Mouse (Mus musculus) limb, embryonic 11.5 days (tissue): ENCODE measurements around the gene Zc3h12a. TPM values are rescaled to one million over a fixed set of nuclear protein-coding genes. Genes with fewer than 3 reads are reported as not detected.

Experiments used
- ATAC-seq: fragments of 200-750 bp; cut with Nextera tagmentation; 2 replicates; pipeline ENCODE4 v1.8.0; 2017; ENCODE audit warnings: low read depth; ENCODE audit not compliant: insufficient number of reproducible peaks, low FRiP score, low TSS enrichment
- DNase-seq: peaks from one replicate; pipeline ENCODE4 v3.0.0-alpha.2; 2015; ENCODE audit warnings: low spot score
- H3K27ac ChIP-seq: fragments of 300-500 bp; sonication (generic); replicated peaks from 2 replicates; pipeline ENCODE4 v1.5.1; 2014; ENCODE audit warnings: low read depth, mild to moderate bottlenecking, low read length
- H3K27me3 ChIP-seq: fragments of 300-500 bp; sonication (generic); 2 replicates; pipeline ENCODE4 v1.6.1; 2014; ENCODE audit warnings: mild to moderate bottlenecking, low read length, mixed read lengths; ENCODE audit not compliant: control insufficient read depth, insufficient read depth
- H3K36me3 ChIP-seq: fragments of 300-500 bp; sonication (generic); 2 replicates; pipeline ENCODE4 v1.6.1; 2014; ENCODE audit warnings: mild to moderate bottlenecking, low read length, moderate library complexity, mixed read lengths; ENCODE audit not compliant: control insufficient read depth, insufficient read depth
- H3K4me1 ChIP-seq: fragments of 300-500 bp; sonication (generic); 2 replicates; pipeline ENCODE4 v1.6.1; 2014; ENCODE audit warnings: low read length, mixed read lengths; ENCODE audit not compliant: control insufficient read depth, insufficient read depth
- H3K4me2 ChIP-seq: fragments of 300-500 bp; sonication (generic); 2 replicates; pipeline ENCODE4 v1.6.1; 2014; ENCODE audit warnings: low read depth, mild to moderate bottlenecking, moderate library complexity; ENCODE audit not compliant: severe bottlenecking
- H3K4me3 ChIP-seq: fragments of 300-500 bp; sonication (generic); 2 replicates; pipeline ENCODE4 v1.5.1; 2014; ENCODE audit warnings: low read depth, low read length
- H3K9ac ChIP-seq: fragments of 300-500 bp; sonication (generic); 2 replicates; pipeline ENCODE4 v1.6.1; 2014; ENCODE audit warnings: mild to moderate bottlenecking, low read length
- H3K9me3 ChIP-seq: fragments of 300-500 bp; sonication (generic); 2 replicates; pipeline ENCODE4 v1.6.1; 2016; ENCODE audit warnings: low read length; ENCODE audit not compliant: control insufficient read depth
- WGBS: fragments of 180-500 bp; shearing (Covaris S2); extraction: QIAGEN DNeasy Blood & Tissue Kit; methylation state at CpG from one replicate; pipeline ENCODE4 v1.1.7; 2014; 5-methylcytosine and 5-hydroxymethylcytosine counted together
- polyA plus RNA-seq: library from polyadenylated mRNA; unstranded; fragments of >200 nt; fragmentation: Nextera tagmentation; extraction: Ambion mirVana; gene quantifications from 2 replicates; pipeline ENCODE4 v1.2.1, GENCODE M21; 2014

Zc3h12a gene
- polyA plus RNA-seq, 1 experiment from 2014 or later: 0.63 TPM

DNA sequence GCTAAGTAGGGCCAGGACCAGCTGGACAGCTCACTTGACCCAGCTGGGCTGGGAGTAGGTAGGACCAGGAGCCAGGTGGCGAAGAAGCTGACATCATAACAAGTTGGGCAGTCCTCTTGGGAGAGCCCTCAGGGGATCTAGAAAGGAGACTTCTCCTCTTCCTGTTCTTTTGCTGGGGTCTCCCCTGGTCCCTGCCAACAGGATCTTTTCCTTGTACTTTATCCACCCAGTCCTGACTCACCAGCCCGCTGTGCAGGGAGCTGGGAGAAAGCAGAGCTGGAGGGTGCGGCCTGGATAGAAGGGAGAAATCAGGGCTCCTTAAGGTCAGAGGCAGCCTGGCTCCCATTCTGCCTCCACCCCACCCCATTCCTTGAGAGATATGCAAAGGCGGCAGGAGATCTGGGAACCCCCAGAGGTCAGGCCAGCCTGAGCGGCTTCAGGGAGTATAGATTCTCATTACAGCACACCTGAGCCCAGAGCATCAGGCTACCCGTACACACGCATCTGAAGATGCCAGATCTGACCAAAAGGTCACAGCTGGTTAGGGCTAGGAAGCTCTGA lies 2.2 kb downstream of the Zc3h12a start:
- Histone ChIP-seq H3K4me2 (no peak overlapping the region), H3K4me3 (no peak overlapping the region), H3K27me3 (peaks cover 12% of the 10 kb centered on the region), H3K9ac (no peak overlapping the region), H3K27ac (no peak overlapping the region), H3K4me1 (peaks cover 12% of the 10 kb centered on the region), H3K36me3 (no peaks in the 10 kb centered on the region), H3K9me3 (no peaks in the 10 kb centered on the region)
- WGBS: 70% methylated on average over 7 of the region's 7 CpGs
- DNase-seq (no peak), ATAC-seq (no peak)

DNA sequence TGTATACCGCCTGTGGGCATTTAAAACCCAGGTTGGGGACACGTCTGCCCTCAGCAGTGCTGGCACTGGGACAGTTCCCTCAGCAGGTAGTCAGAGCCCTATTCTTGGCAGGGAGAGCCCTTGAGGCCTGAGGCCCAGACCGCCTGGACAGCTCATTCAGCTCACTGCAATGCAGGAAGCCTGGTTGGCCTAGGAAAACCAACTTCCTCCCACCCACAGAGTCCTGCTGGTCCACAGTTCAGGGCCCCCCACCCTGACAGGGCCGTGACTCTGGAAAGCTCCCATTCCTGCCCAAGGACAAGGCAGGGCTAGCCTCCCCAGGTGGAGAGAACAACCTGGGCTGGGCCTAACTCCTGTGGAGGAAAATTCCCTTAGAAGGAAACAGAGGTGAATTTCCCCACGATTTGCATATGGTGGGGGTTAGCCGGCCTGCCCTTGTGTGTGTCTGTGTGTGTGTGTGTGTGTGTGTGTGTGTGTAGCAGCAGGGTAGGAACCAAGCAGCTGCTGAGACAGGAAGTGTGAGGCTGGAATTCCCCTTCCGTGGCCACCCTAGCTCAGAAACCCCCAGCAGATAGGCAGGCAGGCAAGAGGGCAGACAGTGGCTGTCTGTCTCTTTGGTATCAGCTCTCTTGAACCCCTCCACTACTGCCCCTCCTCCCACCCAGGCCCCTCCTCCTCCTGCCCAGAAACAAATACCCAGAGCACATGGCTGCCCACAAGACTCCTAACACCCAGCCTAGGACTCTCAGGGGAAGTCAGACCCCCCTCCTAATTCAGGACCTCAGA lies 3.0 kb downstream of the Zc3h12a start:
- Histone ChIP-seq H3K9me3 (no peaks in the 10 kb centered on the region), H3K27ac (no peak overlapping the region), H3K4me3 (no peak overlapping the region), H3K4me1 (peaks cover 12% of the 10 kb centered on the region), H3K27me3 (peaks cover 12% of the 10 kb centered on the region), H3K36me3 (no peaks in the 10 kb centered on the region), H3K4me2 (no peak overlapping the region), H3K9ac (no peak overlapping the region)
- WGBS: 46% methylated on average over 7 of the region's 7 CpGs
- DNase-seq (no peak), ATAC-seq (no peak)

DNA sequence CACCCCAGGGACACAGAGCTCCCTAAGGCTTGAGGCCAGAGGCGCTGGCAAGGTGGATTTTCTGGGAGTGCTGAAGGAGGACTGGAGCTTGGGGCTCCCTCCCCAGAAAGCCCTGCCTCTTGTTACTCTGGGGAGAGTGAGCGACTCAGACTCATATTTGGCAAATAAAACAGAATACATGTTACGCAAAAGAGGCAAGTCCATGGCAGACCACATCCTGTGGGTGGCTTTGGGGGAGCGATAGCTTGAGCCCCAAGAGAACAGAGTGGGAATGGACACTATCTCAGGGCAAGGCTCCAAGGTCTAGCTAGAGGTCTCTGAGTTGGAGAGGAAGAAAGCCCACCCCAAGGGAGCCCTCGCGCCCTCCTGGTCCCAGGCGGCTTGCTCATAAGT lies 4.4 kb downstream of the Zc3h12a start:
- Histone ChIP-seq H3K4me3 (no peak overlapping the region), H3K36me3 (no peaks in the 10 kb centered on the region), H3K27ac (no peak overlapping the region), H3K9ac (no peak overlapping the region), H3K4me1 (peaks cover 12% of the 10 kb centered on the region), H3K9me3 (no peaks in the 10 kb centered on the region), H3K4me2 (no peak overlapping the region), H3K27me3 (peaks cover 12% of the 10 kb centered on the region)
- DNase-seq (no peak), ATAC-seq (no peak)
- 74% methylated on average over 7 of the region's 7 CpGs for WGBS

DNA sequence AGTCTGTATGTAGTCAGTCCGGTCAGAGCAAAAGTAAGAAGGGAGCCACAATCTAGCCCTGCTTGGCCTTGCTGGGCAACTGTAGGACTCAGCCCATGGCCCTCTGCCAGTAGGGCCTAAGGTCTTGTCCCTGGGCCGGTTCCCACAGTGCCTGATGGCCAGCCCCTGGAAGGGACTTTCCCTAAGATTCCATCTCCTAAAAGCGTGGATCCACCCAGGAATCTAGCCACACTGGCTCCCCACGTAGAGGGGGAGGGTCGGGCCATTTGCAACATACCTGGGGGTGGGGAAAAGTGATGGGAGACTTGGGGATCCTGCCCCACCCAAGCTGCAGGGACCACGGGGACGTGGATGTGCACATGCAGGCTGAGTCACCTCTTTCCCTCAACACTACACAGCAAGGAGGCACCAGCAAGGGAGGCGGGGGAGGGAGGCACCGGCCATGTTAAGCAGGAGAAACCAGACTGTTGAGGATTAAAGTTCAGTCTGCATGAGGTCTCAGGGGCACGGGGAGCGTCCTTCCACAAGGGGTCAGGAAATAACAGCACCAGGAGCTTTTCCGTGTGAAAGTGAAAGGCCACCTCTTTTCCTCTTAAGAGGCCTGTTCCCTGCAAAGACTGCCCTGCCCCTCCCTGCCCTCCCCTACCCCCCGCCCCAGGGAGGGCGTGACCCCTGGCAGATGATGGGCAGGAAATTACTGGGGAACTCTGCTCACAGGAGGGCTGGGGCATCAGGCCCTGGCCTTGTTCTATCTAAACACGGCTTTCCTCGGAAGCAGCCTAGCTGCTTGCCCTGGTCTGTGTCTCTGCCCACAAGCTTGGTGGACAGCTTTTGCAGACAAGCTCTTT lies 5.0 kb downstream of the Zc3h12a start:
- Histone ChIP-seq H3K4me3 (no peak overlapping the region), H3K27ac (no peak overlapping the region), H3K4me2 (no peak overlapping the region), H3K4me1 (peaks cover 12% of the 10 kb centered on the region), H3K9ac (no peak overlapping the region), H3K27me3 (peaks cover 10% of the 10 kb centered on the region), H3K36me3 (no peaks in the 10 kb centered on the region), H3K9me3 (no peaks in the 10 kb centered on the region)
- DNase-seq: no peak
- WGBS: 19% methylated on average over 16 of the region's 16 CpGs
- ATAC-seq: no peak

DNA sequence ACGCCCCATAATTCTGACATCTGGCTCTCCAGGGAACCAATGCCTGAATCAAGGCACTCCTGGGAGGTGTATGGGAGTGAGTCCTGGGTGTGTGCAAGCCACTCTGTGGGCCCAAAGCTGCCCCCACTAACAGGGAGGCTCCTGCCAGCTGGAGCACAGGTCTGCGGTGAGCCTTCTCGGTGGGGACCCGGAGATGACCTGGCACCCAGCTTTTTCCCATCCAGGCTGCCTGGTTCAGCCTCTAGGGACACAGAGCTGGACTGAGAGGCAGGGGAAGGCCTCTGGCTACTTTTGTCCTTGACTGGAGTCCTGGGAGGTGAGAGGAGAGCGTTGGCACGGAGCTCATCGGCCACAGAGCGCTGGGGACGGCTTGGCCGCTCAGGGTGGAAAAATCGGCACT lies 7.9 kb downstream of the Zc3h12a start:
- DNase-seq: no peak
- no peak for ATAC-seq
- no peaks in the 10 kb centered on the region for H3K36me3 ChIP-seq
- H3K27me3 ChIP-seq: no peaks in the 10 kb centered on the region
- WGBS: 93% methylated on average over 11 of the region's 11 CpGs
- H3K4me1 ChIP-seq: peaks cover 25% of the 10 kb centered on the region
- no peaks in the 10 kb centered on the region for H3K9me3 ChIP-seq
- H3K27ac ChIP-seq: no peak overlapping the region
- H3K4me3 ChIP-seq: no peak overlapping the region
- H3K9ac ChIP-seq: no peak overlapping the region
- no peak overlapping the region for H3K4me2 ChIP-seq

DNA sequence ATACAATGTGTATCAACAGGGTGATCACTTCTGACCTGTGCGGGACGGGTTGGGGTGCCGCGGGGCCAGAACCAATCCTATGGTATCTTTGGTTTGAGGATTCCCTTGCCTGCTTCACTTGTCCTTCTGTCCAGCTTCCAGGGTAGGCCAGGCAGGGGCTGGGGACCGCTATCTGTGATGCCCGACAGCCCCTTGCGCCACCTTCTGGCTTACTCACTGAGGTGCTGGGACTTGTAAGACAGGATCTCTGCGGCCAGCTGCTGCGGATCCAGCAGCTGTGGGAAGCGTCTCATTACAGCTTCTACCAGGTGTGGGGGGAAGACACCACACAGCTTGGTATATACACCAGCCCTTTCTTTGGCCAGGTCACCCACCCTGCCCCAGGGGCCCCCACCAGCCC lies 8.6 kb downstream of the Zc3h12a start:
- Histone ChIP-seq H3K27me3 (no peaks in the 10 kb centered on the region), H3K4me1 (peaks cover 26% of the 10 kb centered on the region), H3K9me3 (no peaks in the 10 kb centered on the region), H3K36me3 (no peaks in the 10 kb centered on the region), H3K27ac (no peak overlapping the region), H3K4me3 (no peak overlapping the region), H3K9ac (no peak overlapping the region), H3K4me2 (no peak overlapping the region)
- ATAC-seq: no peak
- peak; percentile 62 for DNase-seq
- WGBS: 25% methylated on average over 10 of the region's 10 CpGs

DNA sequence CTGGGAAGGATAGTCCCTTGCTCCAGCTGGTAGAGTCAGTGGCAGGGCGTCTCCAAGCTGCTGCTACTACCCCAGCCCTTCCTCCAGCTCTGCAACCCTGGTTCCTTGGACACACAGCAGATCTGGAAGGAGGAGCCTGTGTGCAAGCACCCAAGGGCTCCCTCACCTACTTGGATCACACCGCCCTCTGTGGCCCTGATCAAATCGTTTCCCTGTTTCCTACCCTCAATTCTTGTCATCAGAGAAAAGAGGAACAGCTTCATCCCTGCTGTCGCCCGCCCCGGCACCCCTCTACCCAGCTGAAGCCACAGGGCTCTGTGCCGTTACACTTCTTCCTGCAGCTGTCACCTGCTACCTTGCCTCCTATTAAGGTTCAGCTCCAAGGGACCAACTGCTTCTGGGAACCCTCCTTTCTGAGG lies 9.7 kb downstream of the Zc3h12a start:
- H3K9ac ChIP-seq: no peak overlapping the region
- no peak overlapping the region for H3K27ac ChIP-seq
- H3K4me2 ChIP-seq: no peak overlapping the region
- WGBS: 79% methylated on average over 7 of the region's 7 CpGs
- DNase-seq (no peak), ATAC-seq (no peak)
- no peaks in the 10 kb centered on the region for H3K36me3 ChIP-seq
- no peak overlapping the region for H3K4me3 ChIP-seq
- H3K27me3 ChIP-seq: no peaks in the 10 kb centered on the region
- H3K9me3 ChIP-seq: no peaks in the 10 kb centered on the region
- peaks cover 21% of the 10 kb centered on the region for H3K4me1 ChIP-seq

DNA sequence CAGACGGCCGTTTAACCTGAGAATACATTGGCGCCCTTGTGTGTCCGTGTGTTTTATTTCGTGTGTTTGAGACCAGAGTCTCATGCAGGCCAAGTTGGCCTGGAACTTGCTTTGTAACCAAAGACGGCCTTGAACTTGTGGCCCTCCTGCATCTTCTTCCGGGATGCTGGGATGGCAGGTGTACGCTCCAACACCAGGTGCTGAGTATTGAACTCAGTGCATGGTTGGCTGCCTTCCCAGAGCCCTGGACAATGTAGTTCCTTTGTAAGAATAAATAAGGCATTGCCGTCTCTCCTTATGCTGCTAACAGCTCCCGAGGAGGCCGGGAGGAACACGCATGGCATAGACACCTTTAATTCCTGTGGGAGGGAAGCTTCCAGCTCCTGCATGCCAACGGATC lies 10.7 kb downstream of the Zc3h12a start:
- ATAC-seq (no peak), DNase-seq (no peak)
- Histone ChIP-seq H3K4me2 (no peak overlapping the region), H3K27me3 (no peaks in the 10 kb centered on the region), H3K9me3 (no peaks in the 10 kb centered on the region), H3K9ac (no peak overlapping the region), H3K27ac (no peak overlapping the region), H3K4me1 (peaks cover 13% of the 10 kb centered on the region; the same call in 1 of the 2 replicates), H3K36me3 (no peaks in the 10 kb centered on the region), H3K4me3 (no peak overlapping the region)
- 85% methylated on average over 13 of the region's 13 CpGs for WGBS
